Mouse (Mus musculus) Patski (cell line): ENCODE results near the gene Zfp871. TPM values are rescaled to one million over a fixed set of nuclear protein-coding genes. Genes with fewer than 3 reads are reported as not detected.
"Not testable (repeated sequence)": the region's sequence is repeated elsewhere in the genome, so short reads cannot be mapped to it uniquely, and the experiment has no call there.

Source experiments
- ATAC-seq: fragments of 100-300 bp; one replicate; pipeline ENCODE4 v1.8.0; 2021
- CTCF ChIA-PET: fragments of 350-600 bp; sonication (Branson Sonifier 250); formaldehyde crosslinking; loops from one replicate; lab custom pipeline; 2022; ENCODE audit warnings: inconsistent platforms; lab: Charles Lee
- POLR2A ChIA-PET: fragments of 350-600 bp; sonication (Branson Sonifier 250); formaldehyde crosslinking; loops from one replicate; lab custom pipeline; 2022; ENCODE audit warnings: antibody characterized with exemption, inconsistent platforms; lab: Charles Lee
- DNase-seq: peaks from one replicate; pipeline ENCODE4 v3.0.0-alpha.2; 2011; ENCODE audit warnings: low read depth, low spot score
- H3K27me3 ChIP-seq: fragments of 371-371 bp; one replicate; pipeline ENCODE4 v1.5.1; 2021
- CTCF ChIP-seq: fragments of 100-300 bp; IDR thresholded peaks from one replicate; pipeline ENCODE4 v1.5.1; 2021
- in situ Hi-C: fragments of 300-500 bp; cut with MboI; formaldehyde crosslinking; loops from 3 replicates; pipeline ENCODE4 v1.11.1; 2018; ENCODE audit warnings: low pct_unique_long_range_greater_than_20kb, mixed read lengths
- polyA plus RNA-seq: library from polyadenylated mRNA; unstranded; gene quantifications from one replicate; pipeline ENCODE4 v1.2.3, GENCODE M21; 2021

Zfp871 gene
- polyA plus RNA-seq, 1 experiment from 2014 or later: 18.3 TPM

GRCm38 (mm10) chr17:32738406-32738805, 49.7 kb downstream of the Zfp871 start:
- ATAC-seq: peak; percentile 39
- DNase-seq: no peak
- in situ Hi-C loops: no loop called here
- TF ChIP-seq CTCF: no peak
- ChIA-PET POLR2A (no interaction called here), CTCF (no interaction called here)
- H3K27me3 ChIP-seq: peaks cover 16% of the 10 kb centered on the region

- ATAC-seq (no peak), DNase-seq (no peak)
- H3K27me3 ChIP-seq: peaks cover 5% of the 10 kb centered on the region
- CTCF ChIA-PET: interaction anchor here (1.6 kb wide), 1 partner anchor 128 kb away, joined by 3 read pairs; no protein-coding TSS in a partner anchor
- in situ Hi-C loops: no loop called here
- POLR2A ChIA-PET: no interaction called here
- peak; percentile 70 for TF ChIP-seq CTCF
Measured at GRCm38 (mm10) chr17:32729029-32729428, 59.1 kb downstream of the Zfp871 start.

- ATAC-seq, DNase-seq, POLR2A ChIA-PET, in situ Hi-C loops, CTCF ChIA-PET: not testable (repeated sequence)
- H3K27me3 ChIP-seq: peaks cover 15% of the 10 kb centered on the region
Measured at GRCm38 (mm10) chr17:32726360-32726759, 61.7 kb downstream of the Zfp871 start.

- in situ Hi-C loops: no loop called here
- CTCF ChIA-PET: no interaction called here
- no peak for TF ChIP-seq CTCF
- ATAC-seq: no peak
- POLR2A ChIA-PET: no interaction called here
- no peak for DNase-seq
- peaks cover 23% of the 10 kb centered on the region for H3K27me3 ChIP-seq
Measured at GRCm38 (mm10) chr17:32722771-32723170, 65.3 kb downstream of the Zfp871 start.

- CTCF ChIA-PET, ATAC-seq, in situ Hi-C loops, POLR2A ChIA-PET, DNase-seq: not testable (repeated sequence)
- peaks cover 23% of the 10 kb centered on the region for H3K27me3 ChIP-seq
Measured at GRCm38 (mm10) chr17:32722151-32722550, 65.9 kb downstream of the Zfp871 start.

Other genes with a start within 250 kb of the Zfp871 start
- 1.6 TPM for gene Cyp4f37, start 167.0 kb downstream of the Zfp871 start, polyA plus RNA-seq
- not detected for gene Cyp4f40, start 129.4 kb downstream of the Zfp871 start, polyA plus RNA-seq
- gene Cyp4f15, start 102.7 kb downstream of the Zfp871 start, polyA plus RNA-seq: not detected
- gene Zfp811, start 21.6 kb upstream of the Zfp871 start, polyA plus RNA-seq: 0.33 TPM
- gene Zfp799, start 42.0 kb upstream of the Zfp871 start, polyA plus RNA-seq: 8.6 TPM
- 6.5 TPM for gene Zfp870, start 103.4 kb upstream of the Zfp871 start, polyA plus RNA-seq
- gene Cyp4f14, start 129.1 kb upstream of the Zfp871 start, polyA plus RNA-seq: not detected
- 33.0 TPM for gene Cyp4f13, start 159.1 kb upstream of the Zfp871 start, polyA plus RNA-seq
- 3.8 TPM for gene Zfp472, start 177.5 kb upstream of the Zfp871 start, polyA plus RNA-seq
- 7.8 TPM for gene Zfp952, start 204.8 kb upstream of the Zfp871 start, polyA plus RNA-seq
- 5.5 TPM for gene Zfp763, start 245.1 kb upstream of the Zfp871 start, polyA plus RNA-seq